Mouse (Mus musculus) ES-Bruce4 (cell line): Measurements from ENCODE around the gene Atf7. TPM values are rescaled to one million over a fixed set of nuclear protein-coding genes. Genes with fewer than 3 reads are reported as not detected.

Source experiments
- H3K27ac ChIP-seq: 2 replicates; pipeline ENCODE4 v1.5.1; 2012; ENCODE audit warnings: low read length, inconsistent platforms; ENCODE audit not compliant: insufficient read depth
- H3K27me3 ChIP-seq: 2 replicates; pipeline ENCODE4 v1.6.1; 2012; ENCODE audit warnings: mild to moderate bottlenecking, low read length, inconsistent platforms; ENCODE audit not compliant: control insufficient read depth, poor library complexity, insufficient read depth, severe bottlenecking
- H3K36me3 ChIP-seq: 2 replicates; pipeline ENCODE4 v1.6.1; 2012; ENCODE audit warnings: inconsistent platforms, mild to moderate bottlenecking, low read length, moderate library complexity; ENCODE audit not compliant: control insufficient read depth, poor library complexity, insufficient read depth, severe bottlenecking
- H3K4me1 ChIP-seq: one replicate; pipeline ENCODE4 v1.8.1; 2011; ENCODE audit warnings: low read length; ENCODE audit not compliant: control insufficient read depth, insufficient read depth
- H3K4me3 ChIP-seq: 2 replicates; pipeline ENCODE4 v1.5.1; 2011; ENCODE audit warnings: low read depth, mild to moderate bottlenecking, low read length
- H3K9ac ChIP-seq: 2 replicates; pipeline ENCODE4 v1.6.1; 2012; ENCODE audit warnings: low read depth, mild to moderate bottlenecking, inconsistent platforms; ENCODE audit not compliant: poor library complexity, severe bottlenecking
- H3K9me3 ChIP-seq: replicated peaks from 2 replicates; pipeline ENCODE4 v1.6.1; 2012; ENCODE audit warnings: mild to moderate bottlenecking, low read length, inconsistent platforms; ENCODE audit not compliant: control insufficient read depth, poor library complexity, insufficient read depth, severe bottlenecking
- CTCF ChIP-seq: IDR thresholded peaks from one replicate; pipeline ENCODE4 v1.8.1; 2011; ENCODE audit warnings: low read depth, low read length
- EP300 ChIP-seq: IDR thresholded peaks from 2 replicates; pipeline ENCODE4 v1.6.1; 2011; ENCODE audit warnings: low read depth, low read length; ENCODE audit not compliant: insufficient read depth
- POLR2A ChIP-seq: IDR thresholded peaks from one replicate; pipeline ENCODE4 v1.8.1; 2011; ENCODE audit warnings: low read length; ENCODE audit not compliant: insufficient read depth
- polyA plus RNA-seq: library from polyadenylated mRNA; stranded (reverse); fragments of >200 nt; gene quantifications from 2 replicates; pipeline ENCODE4 v1.2.4, GENCODE M21; 2011; ENCODE audit warnings: low read depth; ENCODE audit not compliant: missing spikeins, insufficient read depth, insufficient read length

Gene Atf7
- polyA plus RNA-seq, 1 experiment = 40.2 TPM

DNA sequence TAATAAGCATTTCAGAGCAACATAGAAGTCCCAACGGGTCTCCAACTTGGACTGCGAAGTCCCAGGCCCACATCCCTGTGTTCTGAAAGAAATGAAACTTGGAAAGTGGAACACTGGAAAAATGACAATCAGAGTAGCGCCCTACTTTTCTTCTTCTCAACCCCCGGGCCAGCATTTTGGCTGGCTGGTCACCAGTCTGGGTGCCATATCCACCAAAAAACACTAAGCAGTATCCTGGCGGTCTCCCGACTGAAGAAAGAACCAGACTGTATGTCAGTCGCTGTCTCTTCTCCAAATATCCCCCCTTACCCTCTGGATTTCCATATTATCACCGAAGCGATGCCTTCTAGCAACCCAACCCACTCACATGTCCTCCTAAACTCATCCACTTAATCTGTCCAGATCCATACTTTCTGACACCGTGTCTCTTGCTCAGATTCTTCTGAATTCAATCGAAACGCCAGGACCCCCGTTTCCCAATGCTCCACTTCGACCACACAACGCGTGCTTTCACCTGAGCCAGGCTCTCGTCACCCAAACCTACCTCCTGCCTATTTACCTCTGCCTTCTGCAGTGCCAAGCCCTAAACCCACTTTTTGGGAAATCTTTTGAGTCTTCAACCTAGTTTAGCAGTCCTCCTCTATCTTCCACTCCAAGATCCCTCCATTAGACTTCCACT is 834 bp downstream of the Atf7 start:
- no peaks in the 10 kb centered on the region for H3K36me3 ChIP-seq
- TF ChIP-seq EP300 (no peak), CTCF (no peak), POLR2A (no peak)
- no peaks in the 10 kb centered on the region for H3K4me1 ChIP-seq
- peak overlapping the region; percentile 98 for H3K4me3 ChIP-seq
- no peaks in the 10 kb centered on the region for H3K9me3 ChIP-seq
- peak overlapping the region; percentile 82 for H3K9ac ChIP-seq
- no peaks in the 10 kb centered on the region for H3K27me3 ChIP-seq
- H3K27ac ChIP-seq = no peak overlapping the region

GRCm38 (mm10) chr15:102623121-102623520 is 2.1 kb downstream of the Atf7 start:
- H3K27me3 ChIP-seq = no peaks in the 10 kb centered on the region
- no peak for TF ChIP-seq EP300
- TF ChIP-seq CTCF = no peak
- no peak for TF ChIP-seq POLR2A
- no peak overlapping the region for H3K27ac ChIP-seq
- no peak overlapping the region for H3K9ac ChIP-seq
- H3K9me3 ChIP-seq = no peaks in the 10 kb centered on the region
- H3K36me3 ChIP-seq = no peaks in the 10 kb centered on the region
- H3K4me3 ChIP-seq = no peak overlapping the region
- no peaks in the 10 kb centered on the region for H3K4me1 ChIP-seq

DNA sequence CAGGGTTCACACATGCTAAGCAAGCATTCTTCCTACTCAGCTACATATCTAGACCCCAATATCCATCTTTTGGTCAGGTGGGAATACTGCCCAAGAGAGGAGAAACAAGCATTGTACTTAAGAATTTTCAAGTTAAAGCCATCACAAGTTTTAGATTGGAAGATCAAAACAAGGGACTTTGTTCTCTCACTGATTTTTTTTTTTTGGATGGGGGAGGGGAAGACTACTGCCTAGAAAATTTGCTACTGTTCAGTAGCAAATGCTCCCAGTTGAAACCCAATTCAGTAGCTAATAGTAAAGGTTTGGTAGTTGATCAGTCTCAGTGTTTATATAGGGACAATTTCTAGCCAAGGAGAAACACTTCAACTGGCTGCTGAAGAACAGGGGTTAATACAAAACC is 2.7 kb downstream of the Atf7 start:
- no peak overlapping the region for H3K9ac ChIP-seq
- H3K27me3 ChIP-seq = no peaks in the 10 kb centered on the region
- no peak overlapping the region for H3K4me3 ChIP-seq
- no peaks in the 10 kb centered on the region for H3K4me1 ChIP-seq
- TF ChIP-seq POLR2A (no peak), CTCF (no peak), EP300 (no peak)
- no peaks in the 10 kb centered on the region for H3K36me3 ChIP-seq
- H3K9me3 ChIP-seq = no peaks in the 10 kb centered on the region
- H3K27ac ChIP-seq = no peak overlapping the region

DNA sequence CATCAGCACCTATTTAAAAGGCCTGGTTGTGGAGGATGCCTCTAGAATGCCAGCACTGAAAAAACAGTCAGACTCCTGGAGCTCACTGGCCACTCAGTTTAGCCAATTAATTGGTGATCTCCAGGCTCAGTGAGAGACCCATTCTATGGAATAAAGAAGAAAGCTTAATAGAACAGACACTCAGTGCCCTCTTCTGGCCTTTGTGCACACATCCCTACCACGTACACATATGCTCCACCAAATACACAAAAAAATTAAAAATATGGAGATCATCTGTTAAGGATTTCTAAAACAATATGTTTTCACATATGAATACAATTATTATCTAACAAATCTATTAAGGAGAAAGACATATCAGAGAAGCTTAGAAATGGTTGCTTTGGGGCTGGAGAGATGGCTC is 4.5 kb downstream of the Atf7 start:
- no peaks in the 10 kb centered on the region for H3K36me3 ChIP-seq
- no peak overlapping the region for H3K27ac ChIP-seq
- no peaks in the 10 kb centered on the region for H3K27me3 ChIP-seq
- no peak for TF ChIP-seq CTCF
- TF ChIP-seq POLR2A = no peak
- TF ChIP-seq EP300 = no peak
- H3K4me1 ChIP-seq = no peaks in the 10 kb centered on the region
- H3K9me3 ChIP-seq = no peaks in the 10 kb centered on the region
- H3K9ac ChIP-seq = no peak overlapping the region
- no peak overlapping the region for H3K4me3 ChIP-seq

GRCm38 (mm10) chr15:102619486-102619885 is 5.8 kb downstream of the Atf7 start:
- Histone ChIP-seq H3K4me3 (no peak overlapping the region), H3K27me3 (no peaks in the 10 kb centered on the region), H3K9ac (no peak overlapping the region), H3K36me3 (no peaks in the 10 kb centered on the region), H3K27ac (no peak overlapping the region), H3K4me1 (no peaks in the 10 kb centered on the region), H3K9me3 (no peaks in the 10 kb centered on the region)
- TF ChIP-seq EP300 = no peak
- TF ChIP-seq CTCF = no peak
- no peak for TF ChIP-seq POLR2A

GRCm38 (mm10) chr15:102617654-102618053 is 7.6 kb downstream of the Atf7 start:
- Histone ChIP-seq H3K4me3 (no peak overlapping the region), H3K27ac (no peak overlapping the region), H3K9ac (no peak overlapping the region), H3K4me1 (no peaks in the 10 kb centered on the region), H3K36me3 (no peaks in the 10 kb centered on the region), H3K27me3 (no peaks in the 10 kb centered on the region), H3K9me3 (no peaks in the 10 kb centered on the region)
- TF ChIP-seq POLR2A (no peak), CTCF (no peak), EP300 (no peak)
